In genomic region chr14:58467856-58468255, GRCm38 (mm10) we compare ENCODE assay signal across 14 mouse cellular contexts.
DNase-seq lines count a peak whose midpoint lies in the region; ATAC-seq lines count a peak whose summit lies in the region.
"Had no signal": no experiment of that assay in that cellular context is flagged by ENCODE, and none has a peak within 500 bp of the region (broad histone marks: within the 10 kb centered on the region; RNA-seq: fewer than 3 reads in every experiment).

No protein-coding gene starts in this region.

- H3K4me2 ChIP-seq in forebrain, embryonic 15.5 days (replicated peaks), result no peak overlapping the region
- H3K4me2 ChIP-seq in forebrain, embryonic 12.5 days, result no peak overlapping the region
- no peak overlapping the region for H3K4me2 ChIP-seq in lung, embryonic 15.5 days
- no peak overlapping the region for H3K4me2 ChIP-seq in embryonic facial prominence, embryonic 14.5 days (ENCODE audit: low read depth, low read length)
- H3K4me2 ChIP-seq in midbrain, embryonic 14.5 days (ENCODE audit: low read length), result no peak overlapping the region
- H3K4me2 ChIP-seq: hindbrain, embryonic 14.5 days had no signal

- H3K9ac ChIP-seq in forebrain, embryonic 15.5 days (replicated peaks), result no peak overlapping the region
- no peak overlapping the region for H3K9ac ChIP-seq in forebrain, embryonic 12.5 days
- H3K9ac ChIP-seq in lung, embryonic 15.5 days, result no peak overlapping the region
- no peak overlapping the region for H3K9ac ChIP-seq in embryonic facial prominence, embryonic 14.5 days (ENCODE audit: low read depth, low read length)
- H3K9ac ChIP-seq in midbrain, embryonic 14.5 days (replicated peaks; ENCODE audit: low read length), result no peak overlapping the region
- H3K9ac ChIP-seq: hindbrain, embryonic 14.5 days had no signal

- peak; percentile 32; the same call in 1 of the 2 replicates for ATAC-seq in forebrain, embryonic 15.5 days (replicated peaks)
- no peak for ATAC-seq in forebrain, embryonic 12.5 days (ENCODE audit: low FRiP score)
- peak; percentile 39; the same call in 1 of the 2 replicates for ATAC-seq in lung, embryonic 15.5 days (ENCODE audit: borderline replicate concordance, extremely low read depth, low FRiP score, low TSS enrichment)
- ATAC-seq in embryonic facial prominence, embryonic 14.5 days (ENCODE audit: low read depth), result peak; percentile 57; the same call in 1 of the 2 replicates
- no peak for ATAC-seq in midbrain, embryonic 14.5 days (ENCODE audit: low FRiP score, low TSS enrichment)
- ATAC-seq in erythroid progenitor cell, adult 5-6 weeks (replicated peaks; ENCODE audit: low FRiP score, poor library complexity, severe bottlenecking), result no peak
- ATAC-seq: midbrain, embryonic 16.5 days had no signal

- DNase-seq in lung, postnatal 25 days (ENCODE audit: low spot score), result no peak
- peak; percentile 56 for DNase-seq in embryonic facial prominence, embryonic 14.5 days (ENCODE audit: low spot score)
- DNase-seq in lung, postnatal 10 days, result peak; percentile 53
- no peak for DNase-seq in midbrain, embryonic 14.5 days
- DNase-seq: cerebellum, adult 18-20 months; kidney, adult 11 months; right cerebral cortex, postnatal 25 days; thymus, postnatal 14 days had no signal

- peaks cover 5% of the 10 kb centered on the region for H3K4me1 ChIP-seq in forebrain, embryonic 15.5 days
- no peaks in the 10 kb centered on the region for H3K4me1 ChIP-seq in forebrain, embryonic 12.5 days
- no peaks in the 10 kb centered on the region for H3K4me1 ChIP-seq in lung, embryonic 15.5 days
- 0 out of 2 replicates have a peak, but pooled peaks cover 4% of the 10 kb centered on the region for H3K4me1 ChIP-seq in embryonic facial prominence, embryonic 14.5 days (ENCODE audit: control insufficient read depth, insufficient read depth, low read length)
- no peaks in the 10 kb centered on the region for H3K4me1 ChIP-seq in midbrain, embryonic 14.5 days (ENCODE audit: control insufficient read depth, insufficient read depth, low read length)

- no peak overlapping the region for H3K4me3 ChIP-seq in forebrain, embryonic 15.5 days
- no peak overlapping the region for H3K4me3 ChIP-seq in forebrain, embryonic 12.5 days (replicated peaks)
- H3K4me3 ChIP-seq in lung, embryonic 15.5 days, result no peak overlapping the region
- no peak overlapping the region for H3K4me3 ChIP-seq in embryonic facial prominence, embryonic 14.5 days (ENCODE audit: low read depth, low read length)
- no peak overlapping the region for H3K4me3 ChIP-seq in midbrain, embryonic 14.5 days (replicated peaks; ENCODE audit: low read depth, low read length)

- H3K9me3 ChIP-seq in forebrain, embryonic 15.5 days, result no peaks in the 10 kb centered on the region
- no peaks in the 10 kb centered on the region for H3K9me3 ChIP-seq in forebrain, embryonic 12.5 days
- no peaks in the 10 kb centered on the region for H3K9me3 ChIP-seq in lung, embryonic 15.5 days
- H3K9me3 ChIP-seq in embryonic facial prominence, embryonic 14.5 days (ENCODE audit: control insufficient read depth, low read length), result 0 out of 2 replicates have a peak, but pooled peaks cover 6% of the 10 kb centered on the region
- H3K9me3 ChIP-seq in midbrain, embryonic 14.5 days (ENCODE audit: control insufficient read depth, low read length), result no peaks in the 10 kb centered on the region

- no peaks in the 10 kb centered on the region for H3K27me3 ChIP-seq in forebrain, embryonic 15.5 days
- no peaks in the 10 kb centered on the region for H3K27me3 ChIP-seq in forebrain, embryonic 12.5 days
- H3K27me3 ChIP-seq in lung, embryonic 15.5 days, result no peaks in the 10 kb centered on the region
- H3K27me3 ChIP-seq in embryonic facial prominence, embryonic 14.5 days (replicated peaks; ENCODE audit: control insufficient read depth, insufficient read depth, low read length), result no peaks in the 10 kb centered on the region
- no peaks in the 10 kb centered on the region for H3K27me3 ChIP-seq in midbrain, embryonic 14.5 days (ENCODE audit: control insufficient read depth, insufficient read depth, low read length)

- 63% methylated on average over 5 of the region's 5 CpGs for WGBS in forebrain, embryonic 15.5 days
- 77% methylated on average over 5 of the region's 5 CpGs for WGBS in forebrain, embryonic 12.5 days
- WGBS in lung, embryonic 15.5 days, result 54% methylated on average over 5 of the region's 5 CpGs
- WGBS in embryonic facial prominence, embryonic 14.5 days, result 59% methylated on average over 5 of the region's 5 CpGs
- 93% methylated on average over 5 of the region's 5 CpGs for WGBS in midbrain, embryonic 14.5 days

- H3K27ac ChIP-seq in forebrain, embryonic 15.5 days (replicated peaks), result no peak overlapping the region
- H3K27ac ChIP-seq in forebrain, embryonic 12.5 days, result no peak overlapping the region
- no peak overlapping the region for H3K27ac ChIP-seq in lung, embryonic 15.5 days
- no peak overlapping the region for H3K27ac ChIP-seq in embryonic facial prominence, embryonic 14.5 days (replicated peaks; ENCODE audit: low read depth, low read length)
- no peak overlapping the region for H3K27ac ChIP-seq in midbrain, embryonic 14.5 days (replicated peaks; ENCODE audit: low read depth, low read length)
- H3K27ac ChIP-seq: hindbrain, embryonic 14.5 days had no signal

- no peaks in the 10 kb centered on the region for H3K36me3 ChIP-seq in forebrain, embryonic 15.5 days
- H3K36me3 ChIP-seq in forebrain, embryonic 12.5 days (replicated peaks), result no peaks in the 10 kb centered on the region
- no peaks in the 10 kb centered on the region for H3K36me3 ChIP-seq in lung, embryonic 15.5 days
- H3K36me3 ChIP-seq in embryonic facial prominence, embryonic 14.5 days (ENCODE audit: control insufficient read depth, insufficient read depth, low read length), result no peaks in the 10 kb centered on the region
- H3K36me3 ChIP-seq in midbrain, embryonic 14.5 days (ENCODE audit: control insufficient read depth, insufficient read depth, low read length), result no peaks in the 10 kb centered on the region

Comparison
In these comparisons a context has a peak if more than half of its experiments do, and no peak if none do; other contexts are left out.
1. ATAC-seq: peak in forebrain, embryonic 15.5 days (single experiment), lung, embryonic 15.5 days (single experiment) and embryonic facial prominence, embryonic 14.5 days (single experiment); none in forebrain, embryonic 12.5 days (single experiment), midbrain, embryonic 14.5 days (single experiment) and erythroid progenitor cell, adult 5-6 weeks (single experiment).
2. DNase-seq: peak in embryonic facial prominence, embryonic 14.5 days (single experiment) and lung, postnatal 10 days (single experiment); none in lung, postnatal 25 days (single experiment) and midbrain, embryonic 14.5 days (single experiment).